Mouse (Mus musculus) liver, embryonic 14.5 days (tissue): ENCODE measurements around the gene Ush2a.

Source experiments
- CTCF ChIP-seq: IDR thresholded peaks from 2 replicates; pipeline ENCODE4 v1.5.1; 2016; ENCODE audit warnings: antibody characterized with exemption, low read depth, control low read depth
- EP300 ChIP-seq: IDR thresholded peaks from 2 replicates; pipeline ENCODE4 v1.6.1; 2016; ENCODE audit warnings: antibody characterized with exemption, low read depth

DNA sequence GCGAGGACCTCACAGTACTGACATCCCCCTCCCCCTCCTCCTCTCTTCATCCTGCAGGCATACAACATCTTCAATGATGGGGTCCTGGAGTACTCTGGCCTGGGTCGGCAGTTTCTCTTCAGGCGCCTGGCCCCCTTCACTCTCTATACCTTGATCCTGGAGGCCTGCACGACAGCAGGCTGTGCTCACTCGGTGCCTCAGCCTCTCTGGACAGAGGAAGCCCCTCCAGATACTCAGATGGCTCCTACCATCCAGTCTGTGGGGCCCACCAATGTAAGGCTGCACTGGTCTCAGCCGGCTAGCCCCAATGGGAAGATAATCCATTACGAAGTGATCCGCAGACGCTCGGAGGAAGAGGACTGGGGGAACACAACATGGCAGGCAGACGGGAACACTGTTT is 648.8 kb downstream of the Ush2a start:
- no peak for TF ChIP-seq EP300
- no peak for TF ChIP-seq CTCF
